Mouse (Mus musculus): Measurements from ENCODE around the gene Cntnap4. TPM values are rescaled to one million over a fixed set of nuclear protein-coding genes. Genes with fewer than 3 reads are reported as not detected.
"Not testable (repeated sequence)": the region's sequence is repeated elsewhere in the genome, so short reads cannot be mapped to it uniquely, and the experiment has no call there.

Cntnap4 gene
- total RNA-seq, 2 experiments from 2014 or later = 16.8 to 20.7 TPM

DNA sequence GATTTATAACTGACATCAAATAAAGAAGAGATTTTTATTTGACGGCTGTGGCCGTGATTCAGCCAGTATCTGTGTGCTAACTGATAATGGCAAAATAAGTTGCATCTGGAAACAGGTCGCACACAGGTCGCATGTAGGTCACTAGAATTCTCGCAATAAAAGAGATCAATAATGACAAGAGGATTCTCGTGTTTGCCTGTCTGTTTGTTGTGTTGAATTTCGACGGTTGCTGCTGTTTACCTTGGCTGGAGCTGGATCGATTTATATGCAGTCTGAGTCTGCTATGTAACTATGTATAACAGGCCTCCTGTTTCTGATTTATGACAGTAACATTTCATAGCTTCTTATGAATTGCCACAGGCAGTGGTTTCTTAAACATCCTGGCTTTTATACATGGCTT is 155.1 kb downstream of the Cntnap4 start:
- no peak for DNase-seq (ENCODE audit: low spot score in 2 of 2)

DNA sequence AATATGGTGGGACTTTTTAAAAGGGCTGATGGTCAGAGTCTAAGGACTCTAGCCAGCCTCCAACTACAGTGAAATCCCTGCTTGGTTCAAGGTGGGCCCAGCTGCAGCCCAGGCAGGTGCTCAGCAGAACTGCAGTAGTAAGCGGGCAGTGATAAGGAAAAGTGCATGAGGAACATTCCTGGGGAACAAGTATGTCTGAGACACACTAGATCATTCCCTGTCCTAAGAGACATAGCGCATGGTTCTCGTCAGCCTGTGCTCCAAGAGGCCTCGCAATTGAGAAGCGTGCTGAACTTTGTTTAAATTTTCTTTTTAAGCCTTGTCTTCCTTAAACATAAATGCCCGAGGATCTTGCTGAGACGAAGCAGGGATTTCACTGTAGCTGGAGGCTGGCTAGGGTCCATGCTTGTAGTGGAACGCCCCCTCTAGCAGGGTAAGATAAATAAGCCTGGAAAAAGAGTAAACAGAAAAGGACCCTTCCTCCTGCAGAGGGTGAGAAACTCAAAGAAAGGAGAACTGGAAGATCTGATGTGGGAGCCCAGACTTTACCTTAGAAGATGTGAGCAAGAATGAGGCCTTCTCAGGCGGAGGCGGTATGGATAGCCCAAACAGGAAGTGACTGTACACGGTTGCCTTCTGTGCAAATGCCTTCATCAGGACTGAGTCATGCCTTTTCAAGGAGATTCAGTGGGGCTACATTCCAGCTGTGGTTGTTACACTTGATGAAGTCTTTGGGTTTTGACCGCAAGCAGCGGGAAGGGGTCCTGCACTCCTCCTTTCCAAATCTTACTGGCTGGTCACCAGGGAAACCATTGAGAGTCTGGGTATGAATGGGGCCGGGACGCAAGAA is 161.0 kb downstream of the Cntnap4 start:
- no peak for DNase-seq (ENCODE audit: low spot score in 2 of 2)

- DNase-seq (ENCODE audit: low spot score in 2 of 2) = peak; percentile 17 to 18
Measured at GRCm38 (mm10) chr8:112735575-112735974, 165.7 kb downstream of the Cntnap4 start.

GRCm38 (mm10) chr8:112743331-112743730 is 173.5 kb downstream of the Cntnap4 start:
- no peak for DNase-seq (ENCODE audit: low spot score in 2 of 2)

- peak in 1 of 2 experiments; percentile 22 for DNase-seq (ENCODE audit: low spot score in 2 of 2)
Measured at GRCm38 (mm10) chr8:112747296-112747695, 177.5 kb downstream of the Cntnap4 start.

DNA sequence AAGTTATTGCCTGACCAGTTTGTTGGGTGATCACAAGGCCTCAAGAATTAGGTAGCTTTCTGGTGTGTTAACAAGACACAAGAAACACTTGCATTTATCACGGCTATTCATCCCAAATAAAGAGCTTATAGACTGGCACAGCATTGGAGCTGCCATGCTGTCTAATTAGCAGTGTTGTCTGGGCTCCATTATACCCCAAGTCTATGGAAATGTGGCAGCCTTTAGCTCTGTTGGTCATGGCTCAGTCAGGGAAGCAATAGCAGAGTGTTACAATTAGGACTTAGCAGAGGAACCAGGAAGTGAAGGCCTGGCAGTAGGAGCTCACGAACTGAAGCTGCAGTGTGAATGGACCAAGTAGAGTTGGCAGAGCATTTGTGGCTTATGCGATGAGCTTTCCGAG is 185.3 kb downstream of the Cntnap4 start:
- no peak for DNase-seq (ENCODE audit: low spot score in 2 of 2)

GRCm38 (mm10) chr8:112803058-112803457 is 233.2 kb downstream of the Cntnap4 start:
- DNase-seq (ENCODE audit: low spot score in 2 of 2) = no peak

GRCm38 (mm10) chr8:112809382-112809781 is 239.5 kb downstream of the Cntnap4 start:
- DNase-seq (ENCODE audit: low spot score in 2 of 2) = no peak

DNA sequence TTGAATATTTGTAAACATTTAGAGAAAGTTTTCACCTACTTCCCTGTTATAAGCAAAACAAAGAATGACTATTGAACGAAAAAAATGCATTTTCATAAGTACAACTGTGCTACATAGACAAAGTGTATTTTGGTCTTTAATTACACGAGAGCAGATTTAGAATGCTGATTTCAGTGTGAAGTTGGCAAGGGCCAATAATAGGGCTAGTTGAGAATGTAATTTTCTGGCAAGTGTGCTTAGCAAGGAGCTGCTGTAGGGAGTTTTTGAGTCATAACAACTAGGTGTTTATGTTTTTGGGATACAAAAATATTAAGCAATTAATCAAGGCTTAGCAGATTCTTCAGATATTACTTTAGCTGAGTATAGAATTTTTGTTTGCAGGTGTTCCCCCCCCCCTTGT is 271.2 kb downstream of the Cntnap4 start:
- DNase-seq (ENCODE audit: low spot score in 2 of 2) = no peak

GRCm38 (mm10) chr8:112849541-112849940 is 279.7 kb downstream of the Cntnap4 start:
- not testable (repeated sequence) for DNase-seq (ENCODE audit: low spot score in 2 of 2)

- peak; percentile 81 to 92 for DNase-seq (ENCODE audit: low spot score in 2 of 2)
Measured at GRCm38 (mm10) chr8:112906458-112907112, 336.7 kb downstream of the Cntnap4 start.

GRCm38 (mm10) chr8:112909527-112909926 is 339.7 kb downstream of the Cntnap4 start:
- DNase-seq (ENCODE audit: low spot score in 2 of 2) = no peak

DNA sequence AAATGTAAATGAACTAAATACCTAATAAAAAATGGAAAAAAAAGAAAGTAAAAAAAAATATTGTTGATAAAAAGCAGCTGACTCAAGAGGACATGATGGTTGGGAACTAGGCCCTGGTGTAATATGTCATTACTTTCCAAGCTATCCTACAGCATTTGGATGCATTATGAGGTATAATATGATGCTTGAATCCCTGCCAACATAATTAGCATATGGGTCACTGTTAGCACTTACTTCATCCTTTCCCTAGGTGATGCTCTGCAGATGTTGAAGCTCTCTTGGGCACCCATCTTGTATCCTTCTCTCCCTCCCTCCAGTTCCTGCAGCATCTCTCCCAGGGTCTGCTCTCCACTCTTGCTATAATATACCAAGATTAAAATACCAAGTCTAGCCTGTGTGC is 341.6 kb downstream of the Cntnap4 start:
- no peak for DNase-seq (ENCODE audit: low spot score in 2 of 2)

DNA sequence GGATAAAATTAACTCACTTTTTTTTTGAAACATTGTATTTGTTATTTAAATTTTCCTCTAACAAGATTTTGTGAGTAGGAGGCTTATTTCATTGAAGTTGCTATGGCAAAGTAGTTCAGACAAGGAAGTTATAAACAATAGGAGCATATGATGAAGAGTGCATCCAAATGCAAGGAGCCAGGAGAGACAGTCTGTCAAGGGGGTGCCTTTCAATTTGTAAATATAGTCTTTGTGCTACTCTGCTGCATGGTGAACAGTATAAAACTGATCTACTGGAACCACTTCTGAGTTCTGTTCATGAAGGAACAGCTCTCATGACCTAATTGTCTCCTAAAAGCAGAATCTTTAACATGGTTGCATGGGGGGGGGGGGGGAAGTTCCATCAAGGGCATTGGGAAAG is 352.3 kb downstream of the Cntnap4 start:
- no peak for DNase-seq (ENCODE audit: low spot score in 2 of 2)

DNA sequence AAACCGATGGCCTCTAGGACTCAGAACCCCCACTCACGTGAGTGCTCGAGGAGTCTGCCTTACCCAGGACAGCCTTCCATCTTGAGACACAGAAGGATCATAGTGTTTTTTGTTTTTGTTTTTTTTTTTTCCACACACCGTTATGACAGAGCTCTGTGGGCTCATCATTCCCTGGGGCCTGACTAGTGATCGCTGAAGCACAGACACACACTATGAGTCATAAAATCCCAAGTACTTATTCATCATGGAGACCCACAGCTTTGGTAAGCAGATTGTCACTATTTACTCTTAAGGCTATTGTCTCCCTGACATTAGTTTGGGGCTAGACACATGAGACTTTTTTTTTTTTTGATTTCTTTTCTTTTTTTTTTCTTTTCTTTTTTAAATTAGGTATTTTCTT is 352.9 kb downstream of the Cntnap4 start:
- no peak for DNase-seq (ENCODE audit: low spot score in 2 of 2)
